Mouse (Mus musculus) CH12.LX (cell line): ENCODE measurements around the gene Tmem117. TPM values are rescaled to one million over a fixed set of nuclear protein-coding genes. Genes with fewer than 3 reads are reported as not detected.

Experiments
- DNase-seq: peaks from one replicate; pipeline ENCODE4 v3.0.0-alpha.2; 2013; ENCODE audit errors: extremely low read depth
- H3K27ac ChIP-seq: 2 replicates; pipeline ENCODE4 v1.5.1; 2012; ENCODE audit warnings: low read depth, mild to moderate bottlenecking, control low read depth, moderate library complexity; ENCODE audit not compliant: insufficient read depth
- H3K27me3 ChIP-seq: replicated peaks from 2 replicates; pipeline ENCODE3; 2012; ENCODE audit warnings: inconsistent platforms
- H3K36me3 ChIP-seq, 2 experiments: replicated peaks in 1 of 2; 2 replicates each; pipeline versions ENCODE3 to v1.6.1; 2012; ENCODE audit warnings: inconsistent platforms in 1 of 2, low read length in 1 of 2, mild to moderate bottlenecking in 1 of 2, mixed read lengths in 1 of 2, moderate library complexity in 1 of 2; ENCODE audit not compliant: control insufficient read depth in 1 of 2, insufficient read depth in 1 of 2
- H3K4me1 ChIP-seq, 2 experiments: 2 replicates each; pipeline ENCODE4 v1.6.1; 2012; ENCODE audit warnings: inconsistent platforms in 1 of 2, moderate library complexity in 1 of 2; ENCODE audit not compliant: insufficient read depth in 2 of 2, control insufficient read depth in 1 of 2
- H3K4me2 ChIP-seq: 2 replicates; pipeline ENCODE4 v1.6.1; 2012; ENCODE audit warnings: low read depth, mild to moderate bottlenecking, control low read depth; ENCODE audit not compliant: poor library complexity, insufficient read depth, severe bottlenecking
- H3K4me3 ChIP-seq, 3 experiments: fragments of 150-350 bp in 1 of 3; sonication (generic) in 1 of 3; replicated peaks in 1 of 3; 2 replicates each; pipeline versions ENCODE3 to v1.5.1; 2011 to 2012; ENCODE audit warnings: low read depth in 2 of 3, low read length in 2 of 3, mild to moderate bottlenecking in 2 of 3, moderate library complexity in 2 of 3, control low read depth in 1 of 3, improper control_type of control experiment in 1 of 3, inconsistent platforms in 1 of 3, mixed read lengths in 1 of 3; ENCODE audit not compliant: poor library complexity in 1 of 3
- H3K79me2 ChIP-seq: replicated peaks from 2 replicates; pipeline ENCODE4 v1.6.1; 2012; ENCODE audit warnings: mild to moderate bottlenecking, moderate library complexity; ENCODE audit not compliant: control insufficient read depth, poor library complexity, insufficient read depth, severe bottlenecking; ENCODE audit errors: extremely low read depth
- H3K9ac ChIP-seq: 2 replicates; pipeline ENCODE4 v1.6.1; 2012; ENCODE audit warnings: low read depth, mild to moderate bottlenecking, control low read depth, moderate library complexity; ENCODE audit not compliant: insufficient read depth
- H3K9me3 ChIP-seq: replicated peaks from 2 replicates; pipeline ENCODE3; 2012; ENCODE audit warnings: low read length, inconsistent platforms, mixed read lengths
- CHD1 ChIP-seq: IDR thresholded peaks from 2 replicates; pipeline ENCODE4 v1.6.1; 2012; ENCODE audit warnings: low read depth, low read length, improper control_type of control experiment, inconsistent platforms
- CHD2 ChIP-seq: IDR thresholded peaks from 2 replicates; pipeline ENCODE4 v1.6.1; 2011; ENCODE audit warnings: low read length, improper control_type of control experiment
- CTCF ChIP-seq, 2 experiments: IDR thresholded peaks in 1 of 2; conservative IDR thresholded peaks in 1 of 2; 2 replicates each; pipeline ENCODE4 v1.5.1; 2011 to 2012; ENCODE audit warnings: low read depth in 2 of 2, low read length in 2 of 2, improper control_type of control experiment in 1 of 2, inconsistent platforms in 1 of 2, mild to moderate bottlenecking in 1 of 2, moderate library complexity in 1 of 2
- E2F4 ChIP-seq: IDR thresholded peaks from 2 replicates; pipeline ENCODE4 v1.6.1; 2011; ENCODE audit warnings: low read depth, low read length, improper control_type of control experiment; ENCODE audit not compliant: insufficient replicate concordance
- ETS1 ChIP-seq: conservative IDR thresholded peaks from 2 replicates; pipeline ENCODE4 v1.6.1; 2012; ENCODE audit warnings: low read depth, mild to moderate bottlenecking, inconsistent platforms, low read length, improper control_type of control experiment, moderate library complexity
- IRF4 ChIP-seq: IDR thresholded peaks from 2 replicates; pipeline ENCODE4 v1.6.1; 2014; ENCODE audit warnings: low read depth, mild to moderate bottlenecking, inconsistent platforms, low read length, improper control_type of control experiment
- JUND ChIP-seq: conservative IDR thresholded peaks from 2 replicates; pipeline ENCODE4 v1.6.1; 2011; ENCODE audit warnings: low read depth, low read length, improper control_type of control experiment
- KAT2A ChIP-seq: IDR thresholded peaks from 2 replicates; pipeline ENCODE4 v1.6.1; 2012; ENCODE audit warnings: low read length, improper control_type of control experiment, inconsistent platforms; ENCODE audit not compliant: insufficient replicate concordance
- MAX ChIP-seq: IDR thresholded peaks from 2 replicates; pipeline ENCODE4 v1.6.1; 2011; ENCODE audit warnings: low read length, improper control_type of control experiment
- MEF2A ChIP-seq: IDR thresholded peaks from 2 replicates; pipeline ENCODE4 v1.6.1; 2014; ENCODE audit warnings: low read depth, mild to moderate bottlenecking, inconsistent platforms, low read length, improper control_type of control experiment, borderline replicate concordance
- MXI1 ChIP-seq: IDR thresholded peaks from 2 replicates; pipeline ENCODE4 v1.6.1; 2011; ENCODE audit warnings: mild to moderate bottlenecking, low read depth, low read length, improper control_type of control experiment
- NRF1 ChIP-seq: IDR thresholded peaks from 2 replicates; pipeline ENCODE4 v1.6.1; 2014; ENCODE audit warnings: low read depth, mild to moderate bottlenecking, inconsistent platforms, low read length, improper control_type of control experiment, moderate library complexity
- PAX5 ChIP-seq: IDR thresholded peaks from 2 replicates; pipeline ENCODE4 v1.6.1; 2012; ENCODE audit warnings: low read length, inconsistent platforms, mixed read lengths
- RCOR1 ChIP-seq: conservative IDR thresholded peaks from 2 replicates; pipeline ENCODE4 v1.6.1; 2012; ENCODE audit warnings: low read depth, mild to moderate bottlenecking, inconsistent platforms, low read length, improper control_type of control experiment
- SMC3 ChIP-seq: IDR thresholded peaks from 2 replicates; pipeline ENCODE4 v1.6.1; 2011; ENCODE audit warnings: low read depth, low read length, improper control_type of control experiment
- USF1 ChIP-seq: IDR thresholded peaks from 2 replicates; pipeline ENCODE4 v1.6.1; 2014; ENCODE audit warnings: low read depth, mild to moderate bottlenecking, inconsistent platforms, low read length, improper control_type of control experiment
- USF2 ChIP-seq: conservative IDR thresholded peaks from 2 replicates; pipeline ENCODE4 v1.6.1; 2011; ENCODE audit warnings: low read depth, low read length, improper control_type of control experiment
- ZNF384 ChIP-seq: IDR thresholded peaks from 2 replicates; pipeline ENCODE4 v1.6.1; 2012; ENCODE audit warnings: low read depth, low read length, improper control_type of control experiment, inconsistent platforms
- dilution Hi-C: fragments of 300-500 bp; cut with MboI; formaldehyde crosslinking; loops from 2 replicates; pipeline ENCODE4 v1.14.3; 2020; ENCODE audit warnings: low sequenced_read_pairs; ENCODE audit not compliant: extremely low pct_unique_long_range_greater_than_20kb, extremely low pct_ligation_motif_present
- in situ Hi-C: fragments of 300-500 bp; cut with MboI; formaldehyde crosslinking; loops from 3 replicates; pipeline ENCODE4 v1.14.3; 2019; ENCODE audit warnings: low sequenced_read_pairs, low pct_ligation_motif_present, low pct_unique_long_range_greater_than_20kb, mixed read lengths
- polyA plus RNA-seq: library from polyadenylated mRNA; unstranded; fragments of >175 nt; gene quantifications from 2 replicates; pipeline ENCODE4 v1.2.1, GENCODE M21; 2012; ENCODE audit warnings: low read depth; ENCODE audit not compliant: insufficient read length
- total RNA-seq, 2 experiments: library from RNA; depleted of rRNA; stranded (reverse); fragments of 300-350 nt in 1 of 2; fragments of >200 nt in 1 of 2; gene quantifications; 2 replicates each; pipeline ENCODE4 v1.2.3; 2012 to 2014

The Tmem117 gene
- total and polyA plus RNA-seq, 3 experiments: not detected

DNA sequence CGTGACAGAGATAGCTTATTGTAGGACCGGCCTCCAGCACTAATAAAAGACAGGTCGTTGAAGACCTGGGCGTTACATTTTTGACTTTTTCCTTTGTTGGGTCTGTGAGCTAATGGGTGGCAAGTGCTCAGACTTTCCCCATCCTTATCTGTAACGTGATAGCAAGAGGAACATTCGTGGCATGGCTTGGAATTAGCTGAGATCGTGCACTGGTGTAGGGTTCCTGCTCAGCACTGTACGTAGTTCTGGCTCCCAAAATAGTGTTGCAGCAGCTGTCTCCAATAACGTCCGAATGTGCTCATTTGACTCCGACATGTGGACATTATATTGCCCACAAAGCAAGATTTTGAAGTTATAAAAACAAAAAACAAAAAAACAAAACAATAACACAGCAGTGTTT is 5.5 kb downstream of the Tmem117 start:
- Histone ChIP-seq H3K4me2 (no peak overlapping the region), H3K27ac (no peak overlapping the region), H3K4me3 (no peak overlapping the region), H3K79me2 (no peaks in the 10 kb centered on the region), H3K36me3 (no peaks in the 10 kb centered on the region), H3K9me3 (no peaks in the 10 kb centered on the region), H3K4me1 (no peaks in the 10 kb centered on the region), H3K9ac (no peak overlapping the region), H3K27me3 (peaks cover 10% of the 10 kb centered on the region)
- TF ChIP-seq KAT2A: no peak
- TF ChIP-seq JUND: no peak
- TF ChIP-seq CTCF (conservative IDR thresholded peaks at IDR 0.05 in 1 of 2, IDR thresholded peaks at IDR 0.05 in 1 of 2; ENCODE audit: low read depth in 2 of 2, low read length in 2 of 2): no peak
- TF ChIP-seq CHD2: no peak
- TF ChIP-seq ZNF384: no peak
- TF ChIP-seq USF1: no peak
- TF ChIP-seq IRF4: no peak
- no peak for TF ChIP-seq CHD1
- TF ChIP-seq E2F4: no peak
- dilution Hi-C loops (no loop called here), in situ Hi-C loops (no loop called here)
- DNase-seq: no peak

DNA sequence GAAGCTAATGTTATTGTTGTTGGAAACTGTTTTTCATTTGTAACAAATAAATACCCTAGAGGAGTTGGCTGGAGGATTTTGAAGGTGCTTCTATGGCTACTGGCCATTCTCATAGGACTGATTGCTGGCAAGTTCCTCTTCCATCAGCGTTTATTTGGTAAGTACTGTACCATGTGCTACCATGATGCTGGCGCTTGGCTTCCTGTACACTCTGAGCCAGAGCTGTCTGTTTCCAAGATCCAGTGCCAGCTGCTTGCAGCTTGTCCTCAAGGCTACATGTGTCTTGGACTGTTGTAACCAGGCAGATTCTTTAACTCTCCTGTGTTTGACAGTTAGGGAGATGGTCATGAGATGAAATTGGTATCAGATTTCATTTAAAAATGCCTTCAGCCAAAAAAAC is 9.2 kb downstream of the Tmem117 start:
- no peaks in the 10 kb centered on the region for H3K9me3 ChIP-seq
- H3K36me3 ChIP-seq: no peaks in the 10 kb centered on the region
- no peaks in the 10 kb centered on the region for H3K4me1 ChIP-seq
- H3K4me2 ChIP-seq: no peak overlapping the region
- in situ Hi-C loops: no loop called here
- dilution Hi-C loops: no loop called here
- H3K4me3 ChIP-seq: no peak overlapping the region
- H3K9ac ChIP-seq: no peak overlapping the region
- no peaks in the 10 kb centered on the region for H3K27me3 ChIP-seq
- no peak overlapping the region for H3K27ac ChIP-seq
- no peaks in the 10 kb centered on the region for H3K79me2 ChIP-seq
- TF ChIP-seq PAX5: no peak
- no peak for TF ChIP-seq KAT2A
- no peak for TF ChIP-seq ETS1
- TF ChIP-seq SMC3: no peak
- no peak for TF ChIP-seq MEF2A
- no peak for TF ChIP-seq NRF1
- TF ChIP-seq USF2: no peak
- TF ChIP-seq ZNF384: no peak
- no peak for TF ChIP-seq JUND
- TF ChIP-seq RCOR1: no peak
- TF ChIP-seq MAX: no peak
- no peak for TF ChIP-seq MXI1
- DNase-seq: no peak
